Mouse (Mus musculus) ES-E14 (cell line): ENCODE measurements around the gene Kcnd3. TPM values are rescaled to one million over a fixed set of nuclear protein-coding genes. Genes with fewer than 3 reads are reported as not detected.

Source experiments
- DNase-seq: peaks from one replicate; pipeline ENCODE4 v3.0.0-alpha.2; 2013; ENCODE audit warnings: low read depth, low spot score
- H3K27ac ChIP-seq: 2 replicates; pipeline ENCODE4 v1.5.1; 2012; ENCODE audit warnings: low read depth, mild to moderate bottlenecking, low read length, moderate library complexity, mixed read lengths; ENCODE audit not compliant: poor library complexity, insufficient read depth, severe bottlenecking
- H3K36me3 ChIP-seq: 2 replicates; pipeline ENCODE4 v1.6.1; 2012; ENCODE audit warnings: mild to moderate bottlenecking, low read length, moderate library complexity, mixed read lengths; ENCODE audit not compliant: control insufficient read depth, poor library complexity, insufficient read depth, severe bottlenecking
- H3K4me1 ChIP-seq, 2 experiments: fragments of 150-350 bp in 1 of 2; sonication (generic) in 1 of 2; 2 replicates each; pipeline ENCODE4 v1.6.1; 2012; ENCODE audit warnings: low read length in 2 of 2, mild to moderate bottlenecking in 1 of 2, mixed read lengths in 1 of 2; ENCODE audit not compliant: control insufficient read depth in 2 of 2, insufficient read depth in 2 of 2, poor library complexity in 1 of 2
- H3K4me3 ChIP-seq, 2 experiments: fragments of 150-350 bp in 1 of 2; sonication (generic) in 1 of 2; 2 replicates each; pipeline ENCODE4 v1.5.1; 2012; ENCODE audit warnings: low read length in 2 of 2, low read depth in 1 of 2, mild to moderate bottlenecking in 1 of 2, mixed read lengths in 1 of 2; ENCODE audit not compliant: insufficient read depth in 1 of 2, poor library complexity in 1 of 2, severe bottlenecking in 1 of 2
- H3K9ac ChIP-seq: 2 replicates; pipeline ENCODE4 v1.6.1; 2012; ENCODE audit warnings: low read depth, mild to moderate bottlenecking, low read length, mixed read lengths; ENCODE audit not compliant: poor library complexity, insufficient read depth, severe bottlenecking
- H3K9me3 ChIP-seq: fragments of 150-350 bp; sonication (generic); 2 replicates; pipeline ENCODE4 v1.6.1; 2012; ENCODE audit warnings: low read depth, mild to moderate bottlenecking, low read length; ENCODE audit not compliant: control insufficient read depth, insufficient read depth
- CHD2 ChIP-seq: IDR thresholded peaks from 2 replicates; pipeline ENCODE4 v1.6.1; 2014; ENCODE audit warnings: mild to moderate bottlenecking, low read depth, low read length, inconsistent platforms
- HCFC1 ChIP-seq: IDR thresholded peaks from 2 replicates; pipeline ENCODE4 v1.6.1; 2012; ENCODE audit warnings: low read length, inconsistent platforms, borderline replicate concordance; ENCODE audit not compliant: insufficient read depth
- MAFK ChIP-seq: IDR thresholded peaks from 2 replicates; pipeline ENCODE4 v1.6.1; 2014; ENCODE audit warnings: mild to moderate bottlenecking, low read depth, low read length, inconsistent platforms; ENCODE audit not compliant: insufficient read depth
- ZC3H11A ChIP-seq: IDR thresholded peaks from 2 replicates; pipeline ENCODE4 v1.6.1; 2012; ENCODE audit warnings: low read depth, mild to moderate bottlenecking, inconsistent platforms, low read length, borderline replicate concordance
- ZNF384 ChIP-seq: IDR thresholded peaks from 2 replicates; pipeline ENCODE4 v1.6.1; 2012; ENCODE audit warnings: low read depth, low read length, inconsistent platforms
- in situ Hi-C, 2 experiments: fragments of 600-800 bp; cut with MboI; formaldehyde crosslinking; loops; one replicate each; pipeline ENCODE4 v1.15.1; 2025; ENCODE audit warnings: low sequenced_read_pairs in 2 of 2, inconsistent platforms in 1 of 2; ENCODE audit not compliant: unreplicated experiment in 2 of 2
- total RNA-seq: library from RNA; depleted of rRNA; stranded (reverse); fragments of 300-350 nt; gene quantifications from 2 replicates; pipeline ENCODE4 v1.2.3, GENCODE M21; 2012; rRNA removed

The Kcnd3 gene
- total RNA-seq, 1 experiment, result 0.04 TPM

- Histone ChIP-seq H3K27ac (no peak overlapping the region), H3K4me1 (peaks cover 0 to 2% of the 10 kb centered on the region in 2 experiments; a peak in 1 of 4 replicates), H3K9me3 (no peaks in the 10 kb centered on the region), H3K36me3 (peaks cover 2% of the 10 kb centered on the region; the same call in 1 of the 2 replicates), H3K4me3 (no peak overlapping the region), H3K9ac (no peak overlapping the region)
- no peak for DNase-seq
- no peak for TF ChIP-seq CHD2
- no peak for TF ChIP-seq ZNF384
- TF ChIP-seq ZC3H11A, result no peak
- TF ChIP-seq MAFK, result no peak
- no peak for TF ChIP-seq HCFC1
- in situ Hi-C loops, result no loop called here
Observed at GRCm38 (mm10) chr3:105720514-105720913, 268.4 kb downstream of the Kcnd3 start.

- no peak for DNase-seq
- H3K4me1 ChIP-seq, result no peaks in the 10 kb centered on the region
- no peaks in the 10 kb centered on the region for H3K9me3 ChIP-seq
- no peak overlapping the region for H3K4me3 ChIP-seq
- TF ChIP-seq MAFK, result no peak
- H3K9ac ChIP-seq, result no peak overlapping the region
- no peaks in the 10 kb centered on the region for H3K36me3 ChIP-seq
- H3K27ac ChIP-seq, result no peak overlapping the region
- in situ Hi-C loops, result no loop called here
Observed at GRCm38 (mm10) chr3:105721681-105722201, 269.6 kb downstream of the Kcnd3 start.

GRCm38 (mm10) chr3:105722510-105722909, 270.4 kb downstream of the Kcnd3 start:
- Histone ChIP-seq H3K4me3 (no peak overlapping the region), H3K27ac (no peak overlapping the region), H3K4me1 (no peaks in the 10 kb centered on the region), H3K36me3 (no peaks in the 10 kb centered on the region), H3K9ac (no peak overlapping the region), H3K9me3 (no peaks in the 10 kb centered on the region)
- in situ Hi-C loops, result no loop called here
- no peak for DNase-seq
- TF ChIP-seq HCFC1 (no peak), ZNF384 (no peak), ZC3H11A (no peak), CHD2 (no peak), MAFK (no peak)

Other genes with a start within 250 kb of the Kcnd3 start
- 35.7 and 46.7 TPM in 2 replicates for gene Ddx20, start 235.2 kb downstream of the Kcnd3 start, total RNA-seq